Mouse (Mus musculus) stomach, embryonic 16.5 days (tissue): Measurements from ENCODE around the gene Gm49405. TPM values are rescaled to one million over a fixed set of nuclear protein-coding genes. Genes with fewer than 3 reads are reported as not detected.

Experiments
- ATAC-seq: fragments of 200-750 bp; cut with Nextera tagmentation; 2 replicates; pipeline ENCODE4 v1.8.0; 2017; ENCODE audit warnings: moderate number of reproducible peaks, moderate TSS enrichment; ENCODE audit not compliant: insufficient read depth, low FRiP score
- H3K27ac ChIP-seq: fragments of 300-500 bp; sonication (generic); 2 replicates; pipeline ENCODE4 v1.5.1; 2014; ENCODE audit warnings: low read length
- H3K27me3 ChIP-seq: fragments of 300-500 bp; sonication (generic); 2 replicates; pipeline ENCODE4 v1.6.1; 2014; ENCODE audit warnings: low read length, control low read depth, mixed read lengths; ENCODE audit not compliant: control insufficient read depth, insufficient read depth
- H3K36me3 ChIP-seq: fragments of 300-500 bp; sonication (generic); 2 replicates; pipeline ENCODE4 v1.6.1; 2014; ENCODE audit warnings: low read length; ENCODE audit not compliant: control insufficient read depth, insufficient read depth
- H3K4me1 ChIP-seq: fragments of 300-500 bp; sonication (generic); 2 replicates; pipeline ENCODE4 v1.6.1; 2014; ENCODE audit warnings: low read length, control low read depth, mixed read lengths; ENCODE audit not compliant: control insufficient read depth, insufficient read depth
- H3K4me2 ChIP-seq: fragments of 300-500 bp; sonication (generic); 2 replicates; pipeline ENCODE4 v1.6.1; 2014; ENCODE audit warnings: low read depth, low read length, mixed read lengths
- H3K4me3 ChIP-seq: fragments of 300-500 bp; sonication (generic); replicated peaks from 2 replicates; pipeline ENCODE4 v1.5.1; 2014; ENCODE audit warnings: mild to moderate bottlenecking, low read length
- H3K9ac ChIP-seq: fragments of 300-500 bp; sonication (generic); 2 replicates; pipeline ENCODE4 v1.6.1; 2014; ENCODE audit warnings: low read length
- H3K9me3 ChIP-seq: fragments of 300-500 bp; sonication (generic); replicated peaks from 2 replicates; pipeline ENCODE4 v1.6.1; 2016; ENCODE audit warnings: low read length, control low read depth; ENCODE audit not compliant: control insufficient read depth
- WGBS: fragments of 180-500 bp; shearing (Covaris S2); extraction: QIAGEN DNeasy Blood & Tissue Kit; methylation state at CpG from one replicate; pipeline ENCODE4 v1.1.7; 2014; 5-methylcytosine and 5-hydroxymethylcytosine counted together
- polyA plus RNA-seq: library from polyadenylated mRNA; unstranded; fragments of >200 nt; fragmentation: Nextera tagmentation; extraction: Ambion mirVana; gene quantifications from 2 replicates; pipeline ENCODE4 v1.2.1, GENCODE M21; 2015

The Gm49405 gene
- polyA plus RNA-seq, 1 experiment from 2014 or later, result 2.8 TPM

DNA sequence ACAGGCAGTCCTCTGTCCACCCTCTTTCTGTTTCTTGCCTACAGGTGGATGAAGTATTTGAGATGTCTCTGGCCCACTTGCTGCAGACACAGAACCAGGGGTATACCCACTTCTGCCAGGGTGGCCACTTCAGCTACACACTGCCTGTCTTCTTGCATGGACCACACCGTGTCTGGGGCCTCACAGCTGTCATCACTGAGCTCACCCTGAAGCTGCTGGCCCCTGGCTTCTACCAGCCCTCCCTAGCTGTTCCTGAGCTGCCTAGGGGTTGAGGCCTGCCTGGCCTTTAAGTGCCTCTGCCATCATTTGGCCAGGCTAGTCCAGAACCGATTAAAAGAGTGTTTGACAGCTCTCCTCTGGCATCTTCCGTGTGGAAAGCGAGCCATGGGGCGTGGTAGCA lies 1.3 kb downstream of the Gm49405 start:
- Histone ChIP-seq H3K4me2 (no peak overlapping the region), H3K4me1 (peaks cover 16% of the 10 kb centered on the region), H3K9ac (peak overlapping the region; percentile 43; the same call in 1 of the 2 replicates), H3K27ac (no peak overlapping the region), H3K9me3 (no peaks in the 10 kb centered on the region), H3K27me3 (no peaks in the 10 kb centered on the region), H3K36me3 (no peaks in the 10 kb centered on the region), H3K4me3 (no peak overlapping the region)
- ATAC-seq, result no peak
- 77% methylated on average over 5 of the region's 5 CpGs for WGBS

DNA sequence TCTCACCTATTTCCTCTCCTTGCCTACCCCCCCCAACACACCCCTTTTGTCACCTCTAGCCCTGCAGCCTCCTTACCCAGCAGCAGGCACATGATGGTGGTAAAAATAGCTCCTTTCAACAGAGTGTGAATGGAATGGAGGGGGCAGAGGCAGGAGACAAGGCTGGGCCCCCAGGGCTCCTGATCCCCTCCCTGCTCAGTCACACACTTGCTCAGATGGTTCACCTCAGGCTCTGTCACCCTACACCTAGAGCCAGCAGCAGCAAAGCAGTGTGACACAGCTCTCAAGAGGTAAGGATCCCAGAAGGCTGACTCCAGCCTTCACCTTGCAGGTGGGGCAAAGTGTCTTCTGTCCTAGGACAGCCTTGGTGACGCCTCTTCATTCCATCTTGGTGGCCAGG lies 2.7 kb downstream of the Gm49405 start, which contains the start of gene Doc2g:
Doc2g (plus strand) TSS at position 202 of the 400 bp plus-strand sequence.
- Histone ChIP-seq H3K4me2 (no peak within 1 kb of the TSS), H3K9ac (no peak within 1 kb of the TSS), H3K4me3 (no peak within 1 kb of the TSS), H3K27ac (no peak within 1 kb of the TSS), H3K4me1 (peaks cover 16% of the 10 kb centered on the region), H3K36me3 (peaks cover 6% of the 10 kb centered on the region; the same call in 1 of the 2 replicates), H3K27me3 (no peaks in the 10 kb centered on the region), H3K9me3 (no peaks in the 10 kb centered on the region)
- 58% methylated on average over 1 of the region's 1 CpGs for WGBS
- no peak for ATAC-seq

- Histone ChIP-seq H3K4me3 (no peak overlapping the region), H3K9ac (no peak overlapping the region), H3K9me3 (no peaks in the 10 kb centered on the region), H3K27ac (no peak overlapping the region), H3K27me3 (no peaks in the 10 kb centered on the region), H3K36me3 (peaks cover 6% of the 10 kb centered on the region; the same call in 1 of the 2 replicates), H3K4me2 (no peak overlapping the region), H3K4me1 (peaks cover 16% of the 10 kb centered on the region)
- no peak for ATAC-seq
- 68% methylated on average over 12 of the region's 12 CpGs for WGBS
Measured at GRCm38 (mm10) chr19:4003641-4004040, 3.2 kb downstream of the Gm49405 start.

DNA sequence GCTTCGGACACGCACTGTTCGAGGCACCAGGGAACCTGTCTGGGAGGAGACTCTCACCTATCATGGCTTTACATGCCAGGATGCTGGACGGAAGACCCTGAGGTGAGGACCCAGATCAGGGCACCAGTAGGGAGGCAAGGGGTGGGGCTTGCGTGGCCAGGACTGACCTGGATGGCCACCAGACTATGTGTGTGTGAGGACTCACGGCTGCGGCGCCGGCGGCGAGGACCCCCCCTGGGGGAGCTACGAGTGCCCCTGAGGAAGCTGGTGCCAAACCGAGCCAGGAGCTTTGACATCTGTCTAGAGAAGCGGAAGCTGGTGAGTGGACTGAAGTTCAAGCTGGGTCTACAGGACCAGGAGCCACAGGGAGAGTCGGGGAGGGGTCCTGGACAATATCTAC lies 3.9 kb downstream of the Gm49405 start:
- WGBS, result 85% methylated on average over 15 of the region's 15 CpGs
- H3K36me3 ChIP-seq, result peaks cover 6% of the 10 kb centered on the region; the same call in 1 of the 2 replicates
- ATAC-seq, result no peak
- no peaks in the 10 kb centered on the region for H3K27me3 ChIP-seq
- no peak overlapping the region for H3K4me3 ChIP-seq
- H3K9me3 ChIP-seq, result no peaks in the 10 kb centered on the region
- H3K27ac ChIP-seq, result no peak overlapping the region
- no peak overlapping the region for H3K9ac ChIP-seq
- H3K4me1 ChIP-seq, result peaks cover 16% of the 10 kb centered on the region
- no peak overlapping the region for H3K4me2 ChIP-seq

DNA sequence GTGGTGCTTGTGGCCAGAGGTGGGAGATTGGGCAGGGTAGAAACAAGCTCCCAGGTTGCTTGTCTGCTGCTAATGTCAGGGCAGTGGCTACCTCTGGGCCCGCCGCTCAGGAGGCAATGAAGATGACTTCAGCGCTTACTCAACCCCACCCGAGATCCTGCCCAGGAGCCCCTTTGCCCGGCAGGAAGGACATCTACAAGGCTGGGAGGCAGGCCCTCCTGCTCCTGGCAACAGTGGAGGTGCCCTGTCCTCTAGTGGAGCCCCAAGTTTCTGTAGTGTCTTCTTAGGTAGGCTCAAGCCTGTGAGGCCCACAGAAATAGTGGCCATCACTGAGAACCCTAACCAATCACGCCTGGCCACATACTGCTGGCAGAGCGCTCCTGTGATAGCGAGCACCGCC lies 4.7 kb downstream of the Gm49405 start:
- no peak overlapping the region for H3K4me3 ChIP-seq
- no peaks in the 10 kb centered on the region for H3K9me3 ChIP-seq
- no peak overlapping the region for H3K4me2 ChIP-seq
- peaks cover 12% of the 10 kb centered on the region; the same call in 1 of the 2 replicates for H3K36me3 ChIP-seq
- no peak overlapping the region for H3K27ac ChIP-seq
- no peaks in the 10 kb centered on the region for H3K27me3 ChIP-seq
- H3K9ac ChIP-seq, result no peak overlapping the region
- WGBS, result 91% methylated on average over 9 of the region's 9 CpGs
- ATAC-seq, result no peak
- H3K4me1 ChIP-seq, result peaks cover 12% of the 10 kb centered on the region

GRCm38 (mm10) chr19:4005971-4006370 lies 5.5 kb downstream of the Gm49405 start:
- no peak for ATAC-seq
- H3K36me3 ChIP-seq, result peaks cover 12% of the 10 kb centered on the region; the same call in 1 of the 2 replicates

DNA sequence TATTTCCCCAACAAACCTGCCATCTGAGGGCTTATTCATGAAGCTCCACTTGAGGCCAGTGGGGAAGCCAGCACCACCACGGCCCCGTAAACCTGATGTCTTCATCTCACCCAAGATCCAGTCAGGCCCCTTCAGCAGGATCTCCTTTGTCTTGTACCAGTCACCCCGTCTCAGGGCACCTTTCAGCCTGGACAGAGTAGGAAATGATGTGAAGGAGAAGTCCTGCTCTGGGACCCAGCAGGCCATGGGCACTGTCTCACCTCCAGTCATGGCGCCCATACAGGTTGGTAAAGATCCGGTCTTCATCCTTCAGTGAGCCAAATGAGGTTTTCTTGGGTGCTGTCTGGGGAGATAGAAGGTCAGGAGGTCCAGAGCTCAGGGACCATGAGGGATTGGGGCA lies 10.7 kb downstream of the Gm49405 start:
- Histone ChIP-seq H3K4me2 (no peak overlapping the region), H3K4me1 (peaks cover 13% of the 10 kb centered on the region), H3K27me3 (no peaks in the 10 kb centered on the region), H3K36me3 (peaks cover 12% of the 10 kb centered on the region; the same call in 1 of the 2 replicates), H3K9me3 (no peaks in the 10 kb centered on the region), H3K27ac (no peak overlapping the region), H3K4me3 (no peak overlapping the region), H3K9ac (no peak overlapping the region)
- WGBS, result 93% methylated on average over 5 of the region's 5 CpGs
- no peak for ATAC-seq

More at GRCm38 (mm10) chr19:4005971-4006370, 5.5 kb downstream of the Gm49405 start:
- Histone ChIP-seq H3K9me3 (no peaks in the 10 kb centered on the region), H3K4me1 (peaks cover 11% of the 10 kb centered on the region), H3K9ac (no peak overlapping the region), H3K27ac (no peak overlapping the region), H3K4me2 (no peak overlapping the region), H3K27me3 (no peaks in the 10 kb centered on the region), H3K4me3 (no peak overlapping the region)
- WGBS, result 94% methylated on average over 8 of the region's 8 CpGs

DNA sequence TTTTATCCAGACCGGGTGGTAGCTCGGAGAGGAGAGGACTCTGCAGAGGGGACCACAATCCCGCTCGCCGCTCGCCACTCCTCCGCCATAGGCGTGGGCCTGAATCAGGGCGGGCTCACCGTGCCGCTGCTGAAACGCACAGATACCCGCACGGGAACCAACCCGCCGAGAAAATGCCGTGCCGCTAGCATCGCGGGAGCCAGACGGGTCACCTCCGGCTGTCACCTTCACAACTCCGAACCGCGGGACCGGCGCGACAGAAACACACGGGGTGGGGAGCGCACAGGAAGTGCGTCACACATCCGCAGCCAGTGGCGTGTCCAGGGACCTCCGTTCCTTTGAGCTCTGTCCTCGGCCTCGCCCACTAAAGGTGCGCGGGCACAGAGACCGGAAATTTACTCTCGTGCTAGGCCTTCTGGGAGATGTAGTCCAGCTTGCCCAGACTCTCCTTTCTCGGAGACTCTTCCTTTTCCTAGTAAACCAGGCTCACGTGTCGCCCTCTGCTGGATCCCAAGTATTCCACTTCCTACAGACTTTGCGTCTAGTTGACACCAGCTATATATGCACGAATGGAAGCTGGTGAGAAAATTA lies 12.1 kb downstream of the Gm49405 start, which contains the start of gene Ndufv1:
Ndufv1 (minus strand) TSS at position 375 of the 591 bp plus-strand sequence.
- H3K9ac ChIP-seq, result peak within 1 kb of the TSS; percentile 79
- H3K36me3 ChIP-seq, result peaks cover 8% of the 10 kb centered on the region; the same call in 1 of the 2 replicates
- H3K27me3 ChIP-seq, result no peaks in the 10 kb centered on the region
- ATAC-seq, result peak; percentile 99
- H3K9me3 ChIP-seq, result no peaks in the 10 kb centered on the region
- H3K27ac ChIP-seq, result peak within 1 kb of the TSS; percentile 24; the same call in 1 of the 2 replicates
- H3K4me3 ChIP-seq, result peak within 1 kb of the TSS; percentile 89
- peaks cover 13% of the 10 kb centered on the region for H3K4me1 ChIP-seq
- H3K4me2 ChIP-seq, result peak within 1 kb of the TSS; percentile 72
- under 1% methylated on average over 45 of the region's 45 CpGs for WGBS

GRCm38 (mm10) chr19:4013066-4013465 lies 12.6 kb downstream of the Gm49405 start:
- Histone ChIP-seq H3K4me1 (peaks cover 13% of the 10 kb centered on the region), H3K36me3 (0 out of 2 replicates have a peak, but pooled peaks cover 6% of the 10 kb centered on the region), H3K9me3 (no peaks in the 10 kb centered on the region), H3K4me3 (peak overlapping the region; percentile 89), H3K27me3 (no peaks in the 10 kb centered on the region), H3K27ac (0 out of 2 replicates have a peak overlapping the region, but pooled peaks have one; percentile 22), H3K9ac (peak overlapping the region; percentile 67), H3K4me2 (peak overlapping the region; percentile 61)
- ATAC-seq, result peak; percentile 5; the same call in 1 of the 2 replicates
- 13% methylated on average over 9 of the region's 9 CpGs for WGBS
